Mouse (Mus musculus) left cerebral cortex, postnatal 4 days (tissue): ENCODE data around the gene Hectd4. TPM values are rescaled to one million over a fixed set of nuclear protein-coding genes. Genes with fewer than 3 reads are reported as not detected.
"Not testable (repeated sequence)": the region's sequence is repeated elsewhere in the genome, so short reads cannot be mapped to it uniquely, and the experiment has no call there.

ENCODE experiments used
- DNase-seq: peaks from one replicate; pipeline ENCODE4 v3.0.0-alpha.2; 2022
- intact Hi-C: fragments of 180-260 bp; cut with DNase I; formaldehyde crosslinking; loops from one replicate; pipeline ENCODE4 v1.15.1; 2025
- total RNA-seq, 2 experiments: library from RNA; stranded (reverse); gene quantifications; 2 replicates each; pipeline ENCODE4 v1.2.3; 2021

The Hectd4 gene
- total RNA-seq, 2 experiments from 2014 or later = 202 to 219 TPM

- no peak for DNase-seq
- intact Hi-C loops = no loop called here
Observed at GRCm38 (mm10) chr5:121336776-121337175, 116.8 kb downstream of the Hectd4 start.

- no peak for DNase-seq
- intact Hi-C loops = no loop called here
Observed at GRCm38 (mm10) chr5:121339507-121340230, 119.7 kb downstream of the Hectd4 start.

GRCm38 (mm10) chr5:121340965-121341473, 121.0 kb downstream of the Hectd4 start:
- intact Hi-C loops = no loop called here
- no peak for DNase-seq

GRCm38 (mm10) chr5:121342490-121342889, 122.5 kb downstream of the Hectd4 start:
- intact Hi-C loops = no loop called here
- no peak for DNase-seq

GRCm38 (mm10) chr5:121343997-121344396, 124.0 kb downstream of the Hectd4 start:
- intact Hi-C loops = no loop called here
- no peak for DNase-seq

- no peak for DNase-seq
- intact Hi-C loops = no loop called here
Observed at GRCm38 (mm10) chr5:121359229-121359628, 139.2 kb downstream of the Hectd4 start.

- DNase-seq = no peak
Observed at GRCm38 (mm10) chr5:121361696-121362095, 141.7 kb downstream of the Hectd4 start.

GRCm38 (mm10) chr5:121363441-121363840, 143.4 kb downstream of the Hectd4 start:
- DNase-seq = no peak
- intact Hi-C loops = loop anchor here (10.0 kb wide), 1 partner anchor 71 kb away; no protein-coding TSS in a partner anchor

More at GRCm38 (mm10) chr5:121361696-121362095, 141.7 kb downstream of the Hectd4 start:
- intact Hi-C loops = loop anchor here (10.0 kb wide), 1 partner anchor 73 kb away; no protein-coding TSS in a partner anchor

GRCm38 (mm10) chr5:121366449-121367225, 146.6 kb downstream of the Hectd4 start:
- DNase-seq = peak; percentile 60
- intact Hi-C loops = loop anchor here (10.0 kb wide), 1 partner anchor 68 kb away; no protein-coding TSS in a partner anchor

GRCm38 (mm10) chr5:121367255-121367654, 147.2 kb downstream of the Hectd4 start:
- DNase-seq = no peak
- intact Hi-C loops = loop anchor here (10.0 kb wide), 1 partner anchor 68 kb away; no protein-coding TSS in a partner anchor

- DNase-seq = no peak
- intact Hi-C loops = no loop called here
Observed at GRCm38 (mm10) chr5:121371712-121372111, 151.7 kb downstream of the Hectd4 start.

GRCm38 (mm10) chr5:121374790-121375189, 154.8 kb downstream of the Hectd4 start:
- intact Hi-C loops = no loop called here
- no peak for DNase-seq

- intact Hi-C loops = not testable (repeated sequence)
- peak; percentile 47 for DNase-seq
Observed at GRCm38 (mm10) chr5:121376972-121377371, 157.0 kb downstream of the Hectd4 start.

GRCm38 (mm10) chr5:121378678-121379256, 158.7 kb downstream of the Hectd4 start:
- DNase-seq = no peak
- intact Hi-C loops = no loop called here

GRCm38 (mm10) chr5:121380692-121381091, 160.7 kb downstream of the Hectd4 start:
- intact Hi-C loops = loop anchor here (5.0 kb wide), 1 partner anchor 173 kb away; no protein-coding TSS in a partner anchor
- no peak for DNase-seq

- intact Hi-C loops = loop anchor here (5.0 kb wide), 1 partner anchor 177 kb away; no protein-coding TSS in a partner anchor
Observed at GRCm38 (mm10) chr5:121383857-121384756, 164.1 kb downstream of the Hectd4 start.

GRCm38 (mm10) chr5:121384757-121385460, 164.9 kb downstream of the Hectd4 start:
- intact Hi-C loops = loop anchor here (5.0 kb wide), 1 partner anchor 178 kb away; no protein-coding TSS in a partner anchor
- DNase-seq = peak; percentile 38

More at GRCm38 (mm10) chr5:121383857-121384756, 164.1 kb downstream of the Hectd4 start:
- DNase-seq = no peak

- intact Hi-C loops = no loop called here
Observed at GRCm38 (mm10) chr5:121385461-121386119, 165.6 kb downstream of the Hectd4 start, which contains the start of gene Trafd1. Trafd1 (minus strand) TSS chr5:121385632.

More at GRCm38 (mm10) chr5:121385461-121386119, 165.6 kb downstream of the Hectd4 start, which contains the start of gene Trafd1:
- DNase-seq = peak; percentile 96
